Mouse (Mus musculus): ENCODE data around the gene Ston1. TPM values are rescaled to one million over a fixed set of nuclear protein-coding genes. Genes with fewer than 3 reads are reported as not detected.

Gene Ston1
- total RNA-seq, 2 experiments from 2014 or later = 7.5 to 10.3 TPM

DNA sequence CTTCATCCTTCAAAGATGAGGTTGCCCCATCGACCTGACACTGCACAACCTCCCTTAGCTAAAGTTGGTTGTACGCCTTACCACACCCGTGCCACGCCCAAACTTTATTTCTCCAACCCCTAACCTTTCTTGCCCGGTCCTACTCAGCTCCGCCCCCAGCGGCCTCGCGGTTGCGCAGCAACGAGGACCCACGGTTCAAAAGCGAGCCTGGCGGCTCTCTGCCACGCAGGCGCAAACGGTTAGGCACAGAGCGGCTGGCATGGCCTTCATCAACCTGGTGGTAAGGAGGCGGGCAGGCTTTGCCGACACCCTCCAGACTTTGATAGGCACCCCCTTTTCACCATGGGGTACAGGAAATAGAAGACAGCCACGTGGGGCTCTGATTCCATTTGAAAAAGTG is 71.0 kb downstream of the Ston1 start, which contains the start of gene Gtf2a1l:
Gene Gtf2a1l, plus strand, starts transcription at position 209 of the 400 bp plus-strand sequence.
- peak; percentile 55 to 62 for DNase-seq (ENCODE audit: low spot score in 2 of 2)

DNA sequence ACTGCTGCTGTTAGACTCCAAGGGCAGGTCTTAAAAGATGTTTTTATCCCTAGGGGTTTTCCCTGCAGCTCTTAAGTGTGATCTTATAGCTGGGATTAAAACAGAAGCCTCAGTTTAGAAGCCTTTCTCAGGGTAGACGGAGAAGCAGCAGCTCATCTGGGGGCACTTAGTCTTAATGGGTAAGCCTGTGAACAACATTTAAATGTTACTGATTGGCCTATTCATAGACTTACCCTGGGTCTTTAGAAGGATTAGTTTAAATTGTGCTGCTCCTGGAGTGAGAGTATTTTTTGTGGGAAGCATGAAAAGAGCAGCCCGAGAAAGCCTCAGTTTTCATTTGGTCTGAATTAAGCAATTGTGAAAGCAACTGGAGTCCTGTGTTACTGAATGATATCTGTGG is 72.4 kb downstream of the Ston1 start:
- DNase-seq (ENCODE audit: low spot score in 2 of 2) = no peak

DNA sequence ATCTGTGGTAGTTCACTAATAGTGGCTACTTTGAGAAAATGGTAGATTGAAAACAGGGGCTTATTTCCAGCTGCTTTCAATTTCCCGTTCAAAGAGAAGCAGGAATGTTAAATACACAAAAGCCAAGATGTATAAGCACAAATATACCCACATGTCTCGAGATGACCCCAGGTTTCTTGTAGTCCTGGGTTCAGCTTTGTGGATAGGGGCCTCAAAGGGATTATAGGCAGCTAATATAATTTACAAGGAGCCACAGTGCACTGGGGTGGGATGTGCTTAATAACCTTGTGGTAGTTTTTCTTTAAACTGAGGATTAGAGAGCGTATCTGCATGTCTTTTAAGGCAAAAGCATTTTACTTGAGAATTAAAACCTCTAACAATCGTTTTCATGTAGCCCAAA is 73.3 kb downstream of the Ston1 start:
- DNase-seq (ENCODE audit: low spot score in 2 of 2) = no peak

DNA sequence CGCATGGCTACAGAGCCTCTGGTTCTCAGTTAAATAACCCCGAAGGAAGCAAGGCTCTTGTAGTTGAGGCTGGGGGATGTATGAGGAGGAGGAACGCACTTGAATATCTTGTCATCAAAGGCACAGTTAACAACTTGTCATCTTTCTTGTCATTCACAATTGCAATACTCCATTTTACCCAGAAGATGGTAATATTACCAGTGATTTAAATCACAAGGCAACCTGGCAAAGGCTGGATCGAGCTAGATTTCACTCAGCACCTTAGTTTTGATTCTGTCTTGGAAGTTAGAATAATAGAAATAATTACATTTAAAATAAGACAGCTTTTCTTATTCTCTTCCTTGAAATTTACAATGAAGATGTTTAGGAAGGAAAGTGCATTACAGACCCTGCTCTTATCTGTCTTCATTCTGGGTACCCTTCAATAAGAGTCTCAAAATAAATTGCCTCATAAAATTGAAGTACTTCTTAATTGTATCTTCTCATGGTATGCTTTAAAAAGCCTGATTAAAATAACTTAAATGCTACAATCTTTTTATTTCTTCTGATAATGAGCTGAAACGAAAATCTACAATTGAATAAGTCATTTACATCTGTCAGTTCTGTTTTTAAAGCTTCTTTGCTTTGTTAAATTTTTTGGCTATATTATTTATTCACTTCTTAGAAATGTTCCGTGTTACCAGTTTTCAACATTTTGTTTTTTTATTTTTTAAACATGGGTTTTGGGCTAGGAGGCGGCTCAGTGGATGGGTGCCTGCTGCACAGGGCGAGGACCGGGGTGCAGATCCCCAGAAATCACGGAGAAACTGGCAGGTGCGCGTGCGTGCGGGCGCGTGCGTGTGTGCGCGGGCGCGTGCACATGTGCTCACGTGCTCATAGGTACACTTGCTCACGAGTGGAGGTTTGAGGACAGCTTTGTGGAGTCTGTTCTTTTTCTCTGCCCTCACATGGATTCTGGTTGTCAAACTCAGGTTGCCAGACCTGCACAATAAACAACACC is 78.1 kb downstream of the Ston1 start:
- DNase-seq (ENCODE audit: low spot score in 2 of 2) = no peak

DNA sequence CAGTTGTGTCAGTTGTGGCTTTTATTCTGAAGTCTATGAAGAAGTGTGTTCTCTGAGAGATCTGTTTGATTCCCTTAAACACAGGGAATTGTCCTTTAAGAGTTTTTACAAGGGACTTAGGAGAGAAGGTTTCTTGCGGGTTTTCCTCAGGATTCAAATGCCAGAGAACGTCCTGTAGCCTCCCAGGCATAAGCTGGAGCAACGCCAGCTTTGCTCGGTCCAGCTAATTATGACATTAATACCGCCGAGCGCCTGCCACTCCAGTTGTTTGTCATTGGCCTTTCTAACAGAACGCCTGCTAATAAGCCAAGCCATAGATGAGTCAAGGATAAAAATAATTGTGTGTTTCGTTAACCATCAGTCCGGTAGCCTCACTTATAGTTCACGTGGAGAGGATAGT is 90.7 kb downstream of the Ston1 start:
- DNase-seq (ENCODE audit: low spot score in 2 of 2) = no peak

DNA sequence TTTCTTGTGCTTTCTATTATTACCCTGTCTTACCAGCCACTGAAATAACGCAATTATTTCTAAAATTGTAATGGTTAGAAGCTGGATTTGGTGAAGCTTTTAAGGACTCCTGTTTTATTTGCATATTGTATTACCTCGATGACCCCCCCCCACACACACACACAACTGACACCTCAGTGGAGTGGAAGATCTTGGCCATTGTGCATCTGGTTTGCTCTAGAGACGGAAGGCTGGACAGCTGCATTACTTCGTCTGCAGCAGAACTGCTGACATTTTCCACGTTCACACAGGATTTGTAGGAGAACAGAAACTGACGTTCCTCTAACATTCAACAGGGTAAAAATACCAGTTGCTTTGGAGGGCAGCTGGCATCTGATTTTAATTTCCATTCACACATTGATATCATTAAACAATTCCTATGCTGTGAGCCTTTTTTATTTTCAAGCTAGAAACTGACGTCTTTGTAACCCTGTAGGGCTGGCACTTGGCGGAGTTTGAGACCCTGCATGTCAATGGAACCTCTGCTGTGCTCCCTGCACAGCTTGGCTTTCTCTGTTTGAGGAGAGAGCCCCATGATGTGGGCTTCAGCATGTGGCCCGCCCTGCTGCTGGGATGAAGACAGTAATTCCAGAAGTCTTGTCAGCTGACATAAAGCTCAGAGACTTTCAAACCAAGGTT is 99.3 kb downstream of the Ston1 start:
- peak; percentile 17 to 29 for DNase-seq (ENCODE audit: low spot score in 2 of 2)

DNA sequence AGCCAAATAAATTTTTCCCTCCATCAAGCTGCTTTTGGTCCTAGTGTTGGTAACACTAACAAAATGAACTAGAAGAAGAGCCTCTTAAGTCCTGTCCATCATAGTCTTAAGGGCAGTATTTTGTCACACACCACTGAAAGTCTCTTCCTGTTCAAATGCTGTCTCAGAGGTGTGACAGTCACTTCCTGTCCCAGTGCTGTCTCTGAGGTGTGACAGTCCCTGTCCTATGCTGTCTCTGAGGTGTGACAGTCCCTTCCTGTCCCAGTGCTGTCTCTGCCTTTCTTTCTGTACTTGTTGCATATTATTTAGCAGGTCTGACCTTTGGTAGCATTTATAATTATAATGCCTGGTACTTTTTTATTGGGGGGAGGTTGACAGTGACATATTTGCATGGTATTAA is 103.4 kb downstream of the Ston1 start:
- DNase-seq (ENCODE audit: low spot score in 2 of 2) = no peak

DNA sequence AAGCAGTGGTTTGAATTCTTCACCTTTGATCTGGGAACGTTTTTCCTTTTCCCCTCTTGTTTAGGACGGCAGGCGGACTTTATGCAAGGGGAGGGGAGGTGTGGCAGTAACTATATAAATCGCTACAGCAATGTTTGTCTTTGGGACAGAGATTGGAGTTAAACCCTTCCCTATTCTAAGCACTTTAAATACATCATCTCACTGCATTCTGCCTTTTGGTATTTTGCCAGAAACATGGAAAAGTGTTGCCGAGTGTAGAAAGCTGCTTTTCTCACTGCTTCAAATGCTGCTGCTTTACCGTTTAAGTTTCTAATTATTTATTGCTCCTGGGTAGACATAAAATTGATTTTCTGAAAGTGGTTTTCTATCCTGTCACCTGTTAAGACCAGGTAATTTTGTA is 104.9 kb downstream of the Ston1 start:
- no peak for DNase-seq (ENCODE audit: low spot score in 2 of 2)

DNA sequence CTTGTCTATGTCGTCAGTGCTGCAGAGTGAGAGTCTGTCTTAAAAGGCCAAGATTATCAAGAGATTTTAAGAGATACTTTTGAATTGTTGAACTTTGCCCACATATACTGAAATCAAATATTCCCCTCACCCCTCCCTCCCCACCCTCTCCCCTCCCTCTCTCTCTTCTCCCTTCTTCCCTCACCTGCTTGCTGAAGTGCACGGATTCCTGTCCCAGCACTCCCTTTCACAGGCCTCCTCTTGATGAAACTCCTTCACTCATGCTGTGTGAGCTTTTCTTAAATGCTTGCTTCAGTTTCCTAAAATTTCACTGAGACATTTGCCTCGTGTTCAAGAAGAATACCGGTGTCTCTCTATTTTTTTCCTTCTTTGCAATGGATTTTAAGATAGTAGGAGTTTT is 105.6 kb downstream of the Ston1 start:
- no peak for DNase-seq (ENCODE audit: low spot score in 2 of 2)

DNA sequence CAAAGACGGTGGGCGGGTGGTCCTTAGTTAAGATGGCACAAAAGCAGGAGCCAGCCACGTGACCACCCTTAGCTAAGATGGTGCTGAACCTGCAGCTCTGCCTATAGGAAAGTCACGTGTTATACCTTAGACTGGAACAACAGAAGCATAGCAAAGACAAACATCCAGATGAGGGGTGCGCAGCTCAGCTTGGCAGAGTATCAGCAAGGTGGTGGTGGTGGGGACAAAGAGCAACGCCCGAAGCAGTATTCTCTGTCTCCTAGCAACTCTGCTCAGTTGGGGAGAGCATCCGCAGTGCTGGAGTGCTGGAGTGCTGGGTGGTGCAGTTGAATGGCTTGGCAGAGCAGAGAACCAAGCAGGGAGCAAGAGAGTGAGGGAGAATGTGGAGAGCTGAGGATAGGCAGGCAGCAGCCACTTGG is 108.8 kb downstream of the Ston1 start:
- DNase-seq (ENCODE audit: low spot score in 2 of 2) = no peak

Other genes with a start within 250 kb of the Ston1 start
- 10 to 100 TPM; 19.0 to 19.6 TPM for gene Foxn2, start 157.0 kb upstream of the Ston1 start, total RNA-seq (2021)
- gene Ppp1r21, start 67.6 kb upstream of the Ston1 start, total RNA-seq (2021) = 10 to 100 TPM; 72.4 to 74.7 TPM
- not detected for gene Gtf2a1l, start 71.0 kb downstream of the Ston1 start, total RNA-seq (2021)
- under 1 TPM; 0.23 to 0.29 TPM for gene Lhcgr, start 194.3 kb downstream of the Ston1 start, total RNA-seq (2021)